Mouse (Mus musculus): ENCODE data around the gene Amacr.

Gene Amacr

GRCm38 (mm10) chr15:10991566-10991965, 10.0 kb downstream of the Amacr start:
- peak; percentile 1 for DNase-seq

DNA sequence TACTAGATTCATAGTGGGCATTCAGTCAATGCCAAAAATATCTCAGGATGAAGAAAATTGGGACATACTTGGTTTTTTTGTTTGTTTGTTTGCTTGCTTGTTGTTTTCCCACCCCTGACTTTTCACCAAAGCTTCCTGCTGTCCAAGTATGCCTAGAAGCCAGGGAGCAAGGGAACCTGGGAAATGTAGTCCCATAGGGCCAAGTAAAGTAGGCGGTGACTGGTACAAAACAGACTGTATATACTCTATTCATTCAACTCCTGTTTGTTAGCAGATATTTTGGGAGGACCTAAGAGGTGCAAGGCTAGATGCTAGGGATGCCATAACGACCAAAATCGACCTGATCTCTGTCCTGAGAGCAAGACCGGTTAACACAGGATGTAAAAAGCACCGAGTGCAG, 18.3 kb downstream of the Amacr start:
- DNase-seq = no peak

DNA sequence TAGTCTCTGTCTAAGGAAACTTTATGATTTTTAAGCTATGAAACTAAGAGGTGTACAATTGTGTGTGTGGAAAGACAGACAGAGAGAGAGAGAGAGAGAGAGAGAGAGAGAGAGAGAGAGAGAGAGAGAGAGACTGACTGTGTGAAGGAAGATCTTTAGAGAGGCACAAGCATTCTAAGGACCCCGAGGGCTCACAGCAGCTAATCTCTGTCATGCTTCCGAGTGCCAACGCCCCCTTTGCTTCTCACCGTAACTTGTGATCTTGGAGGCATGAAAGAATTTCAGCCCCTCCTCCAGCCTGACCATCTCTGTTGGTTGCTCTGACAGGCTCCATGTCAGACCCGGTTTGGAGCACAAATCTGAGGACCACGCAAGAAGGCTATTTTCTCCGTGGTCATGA, 18.9 kb downstream of the Amacr start, which contains the start of gene Slc45a2:
Gene Slc45a2 (plus strand): TSS at position 301 of the 400 bp plus-strand sequence.
- no peak for DNase-seq

GRCm38 (mm10) chr15:11003791-11004190, 22.2 kb downstream of the Amacr start:
- peak; percentile 52 for DNase-seq

GRCm38 (mm10) chr15:11004646-11005045, 23.1 kb downstream of the Amacr start:
- peak; percentile 60 for DNase-seq

- DNase-seq = peak; percentile 60
Measured at GRCm38 (mm10) chr15:11008756-11009155, 27.2 kb downstream of the Amacr start.

GRCm38 (mm10) chr15:11010976-11011548, 29.5 kb downstream of the Amacr start:
- peak; percentile 85 for DNase-seq

DNA sequence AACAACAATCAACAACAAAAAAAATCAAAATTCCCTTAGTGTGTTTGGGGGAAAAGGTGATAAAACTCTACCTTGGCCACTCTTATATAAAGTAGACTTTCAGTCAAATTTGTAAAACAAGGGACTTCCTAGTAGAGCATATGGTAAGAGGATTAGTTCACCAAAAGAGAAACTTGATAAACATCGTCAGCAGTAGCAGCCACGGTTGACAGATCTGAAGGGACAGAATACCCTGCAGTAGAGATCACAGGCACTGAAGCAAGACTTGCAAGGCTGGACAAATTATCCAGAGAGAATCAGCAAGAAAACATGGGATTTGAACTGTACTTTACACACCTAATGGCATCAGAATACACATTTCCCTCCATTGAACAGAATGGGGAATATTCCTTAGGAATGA, 33.4 kb downstream of the Amacr start:
- DNase-seq = no peak

DNA sequence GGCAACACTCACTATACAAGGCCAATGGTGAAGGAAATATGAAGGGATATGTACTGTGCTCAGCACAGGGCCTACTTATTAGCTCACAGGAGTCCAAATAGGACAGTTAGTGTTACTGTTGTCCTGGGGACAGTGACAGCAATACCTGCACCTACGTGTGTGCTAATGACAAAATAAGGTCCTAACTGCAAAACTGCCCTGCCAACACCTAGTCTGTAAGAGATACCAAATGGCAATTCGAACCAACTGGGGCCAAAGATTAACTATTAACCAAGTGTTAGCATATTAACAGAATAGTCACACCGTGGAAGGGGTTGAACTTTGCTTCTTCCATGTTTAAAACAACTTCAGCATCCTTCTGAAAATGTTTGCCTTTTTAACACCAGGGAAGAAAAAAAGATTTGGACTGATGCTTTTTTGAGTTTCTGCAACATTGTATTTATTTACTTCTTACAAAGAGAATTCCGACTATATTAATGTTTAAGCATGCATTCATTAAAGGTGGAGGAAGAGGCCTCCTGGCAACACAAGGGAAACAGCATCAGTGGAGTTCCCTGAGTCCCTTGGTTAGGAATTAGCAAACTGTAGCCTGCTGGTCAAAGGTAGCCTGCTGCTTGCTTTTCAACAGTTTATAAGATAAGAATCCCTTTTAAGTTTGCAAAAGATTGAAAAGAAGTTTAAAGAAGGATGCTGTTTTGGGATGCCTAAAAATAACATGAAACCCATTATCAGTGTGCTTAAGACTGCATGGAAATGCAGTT, 45.4 kb downstream of the Amacr start:
- DNase-seq = no peak

DNA sequence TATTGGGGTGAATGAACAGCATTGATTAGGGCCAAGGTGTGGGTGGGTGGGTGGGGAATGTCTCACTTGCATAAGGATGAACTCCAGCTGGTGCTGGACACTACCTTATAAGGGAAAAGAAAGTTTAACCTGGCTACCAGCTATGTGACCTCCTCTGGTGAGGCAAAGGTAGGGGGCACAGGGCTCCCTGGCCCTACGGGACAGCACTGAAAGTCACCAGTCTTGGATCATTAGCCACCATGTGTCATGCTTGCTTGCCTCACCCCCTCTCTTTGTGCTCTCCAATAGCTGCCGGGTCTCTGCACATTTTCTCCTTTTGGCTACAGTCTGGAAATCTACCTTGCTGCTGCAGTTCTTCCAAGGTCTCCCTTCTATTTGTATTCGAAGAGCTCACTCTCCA, 48.6 kb downstream of the Amacr start:
- DNase-seq = no peak

DNA sequence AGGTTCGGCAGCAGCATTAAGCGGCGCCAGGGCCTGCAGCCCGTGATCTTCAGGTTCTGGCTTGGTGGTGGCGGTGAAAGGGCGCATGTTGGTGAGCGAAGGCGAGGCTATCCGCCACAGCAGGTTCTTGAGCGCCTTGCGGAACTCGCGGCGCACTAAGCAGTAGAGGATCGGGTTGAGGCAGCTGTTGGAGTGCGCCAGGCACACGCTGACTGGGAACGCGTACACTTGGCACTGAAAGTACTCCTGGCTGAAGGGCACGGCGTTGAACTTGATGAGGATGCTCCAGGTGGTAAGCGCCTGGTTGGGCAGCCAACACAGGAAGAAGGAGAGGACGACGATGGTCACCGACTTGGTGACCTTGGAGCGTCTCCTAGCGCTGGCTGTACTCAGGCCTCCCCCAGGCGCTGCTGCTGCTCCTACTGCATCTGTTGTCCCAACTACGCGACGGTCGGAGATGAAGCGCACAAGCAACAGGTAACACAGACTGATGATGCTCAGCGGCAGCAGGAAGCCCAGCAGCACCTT, 54.5 kb downstream of the Amacr start:
- DNase-seq = no peak

GRCm38 (mm10) chr15:11036535-11037375, 55.2 kb downstream of the Amacr start:
- DNase-seq = no peak

DNA sequence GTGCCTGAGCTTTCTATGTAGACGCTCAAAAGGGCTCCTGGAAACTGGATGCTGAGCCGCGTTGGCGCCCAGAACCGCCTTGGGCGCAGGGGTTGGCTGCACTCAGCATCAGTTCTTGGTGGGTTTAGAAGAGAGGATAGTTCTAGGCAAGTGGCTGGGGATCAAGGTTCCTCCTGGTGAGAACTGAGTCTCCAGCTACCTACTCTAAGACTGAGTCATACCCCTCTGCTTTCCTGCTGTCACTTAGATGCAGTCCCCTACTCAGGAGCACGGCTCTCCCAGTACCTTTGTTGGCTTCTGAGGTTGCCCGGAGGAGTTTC, 55.8 kb downstream of the Amacr start:
- DNase-seq = no peak

GRCm38 (mm10) chr15:11037711-11038110, 56.2 kb downstream of the Amacr start, which contains the start of gene Rxfp3:
TSS of gene Rxfp3 (minus strand) at chr15:11037991.
- DNase-seq = no peak

- no peak for DNase-seq
Measured at GRCm38 (mm10) chr15:11038476-11038875, 56.9 kb downstream of the Amacr start.

- DNase-seq = no peak
Measured at GRCm38 (mm10) chr15:11040067-11040466, 58.5 kb downstream of the Amacr start.

- no peak for DNase-seq
Measured at GRCm38 (mm10) chr15:11041229-11041628, 59.7 kb downstream of the Amacr start.

- peak; percentile 16 for DNase-seq
Measured at GRCm38 (mm10) chr15:11042828-11043227, 61.3 kb downstream of the Amacr start.

Data from heart, adult 11 months (tissue).